Mouse (Mus musculus) heart, postnatal 4 days (tissue): ENCODE data around the gene Htra1. TPM values are rescaled to one million over a fixed set of nuclear protein-coding genes. Genes with fewer than 3 reads are reported as not detected.

Experiments used
- DNase-seq: peaks from one replicate; pipeline ENCODE4 v3.0.0; 2021
- total RNA-seq, 2 experiments: library from RNA; stranded (reverse); gene quantifications; 2 replicates each; pipeline ENCODE4 v1.2.3; 2021

Gene Htra1
- total RNA-seq, 2 experiments from 2014 or later: 125 to 139 TPM

GRCm38 (mm10) chr7:130967901-130968300 is 32.0 kb downstream of the Htra1 start:
- DNase-seq: no peak

- DNase-seq: peak; percentile 68
Measured at GRCm38 (mm10) chr7:130968537-130968936, 32.6 kb downstream of the Htra1 start.

DNA sequence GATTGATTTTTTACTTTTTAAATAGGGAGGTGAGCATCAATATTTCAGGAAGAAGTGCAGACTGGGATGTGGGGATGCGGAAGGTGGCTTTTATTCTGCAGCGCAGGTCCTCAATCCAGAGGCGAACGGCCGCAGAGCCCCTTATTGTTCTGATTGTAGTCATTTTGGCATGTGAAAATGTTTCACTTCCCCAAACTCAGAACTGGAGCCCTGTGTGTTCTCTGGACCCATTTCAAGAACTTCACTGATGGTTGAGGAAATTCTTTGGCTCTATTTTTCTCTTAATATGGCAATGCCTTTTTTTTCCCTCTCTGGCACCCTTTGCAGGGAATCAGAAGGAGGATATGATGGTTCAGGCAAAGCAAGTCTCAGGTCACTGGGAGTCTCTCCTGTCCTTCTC is 33.2 kb downstream of the Htra1 start:
- DNase-seq: no peak

DNA sequence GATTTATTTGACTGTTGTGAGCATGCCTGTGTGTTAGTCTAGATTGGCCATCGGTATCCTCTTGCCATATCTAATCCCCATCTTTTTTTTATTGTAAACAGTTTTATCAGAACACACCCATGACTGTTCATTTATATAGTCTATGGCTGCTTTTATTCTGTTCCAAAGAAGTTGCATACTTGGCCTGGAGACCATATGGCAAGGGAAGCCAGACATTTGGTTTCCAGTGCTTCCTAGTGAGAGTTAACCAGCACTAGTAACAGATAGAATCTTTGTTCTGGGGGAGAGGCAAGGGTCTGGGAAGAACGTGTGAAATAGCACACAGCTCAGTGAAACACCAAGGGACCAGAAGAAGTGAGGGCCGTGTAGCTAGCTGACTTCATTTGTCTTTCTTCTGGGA is 33.6 kb downstream of the Htra1 start:
- DNase-seq: no peak

DNA sequence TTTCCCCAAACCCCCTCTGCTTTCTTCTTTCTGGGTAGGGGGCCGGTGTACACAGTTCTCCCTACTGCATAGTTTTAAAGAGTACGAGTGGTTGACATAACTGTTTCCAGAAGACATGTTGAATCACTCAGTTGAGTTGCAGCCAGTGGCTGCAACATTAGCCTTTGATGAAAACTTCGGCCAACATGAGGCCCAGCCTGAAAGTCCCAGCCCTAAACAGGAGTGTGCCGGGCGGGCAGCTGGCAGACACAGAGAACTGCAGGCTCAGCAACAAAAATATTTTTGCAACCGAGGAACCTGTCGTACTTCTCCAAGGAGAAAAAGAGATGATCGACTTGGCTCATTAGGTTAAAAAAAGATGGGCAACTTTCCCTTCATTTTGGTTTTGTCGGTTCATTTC is 36.9 kb downstream of the Htra1 start:
- no peak for DNase-seq

DNA sequence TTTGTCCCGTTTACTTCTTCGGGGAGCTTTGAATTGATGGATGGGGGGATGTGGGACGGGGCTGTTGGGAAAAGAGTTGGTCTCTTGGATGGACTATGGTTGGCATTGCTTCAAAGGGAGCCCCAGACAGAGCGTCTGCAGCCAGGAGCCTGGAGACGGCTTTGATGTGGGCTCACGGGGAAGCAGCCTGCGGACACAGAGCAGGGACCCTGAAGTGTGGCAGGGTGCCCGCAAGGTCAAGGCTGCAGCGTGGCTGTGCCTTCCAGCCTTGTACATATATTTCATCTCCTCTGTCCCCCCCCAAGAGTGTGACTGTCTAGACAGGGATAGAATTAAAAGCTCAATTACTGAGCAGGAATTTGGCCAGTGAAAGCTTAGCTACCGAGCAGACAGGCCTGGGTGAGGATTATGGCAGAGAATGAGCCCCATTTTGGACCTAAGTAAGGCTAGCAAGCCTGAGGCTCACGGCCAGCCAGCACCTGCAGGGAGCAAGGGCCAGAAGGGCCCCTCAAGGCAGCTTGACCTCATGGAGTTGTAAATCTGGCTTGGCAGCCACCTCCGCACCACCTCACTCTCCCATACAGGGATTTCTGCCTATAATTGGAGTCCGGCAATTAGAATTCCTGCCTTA is 40.5 kb downstream of the Htra1 start:
- no peak for DNase-seq

- peak; percentile 97 for DNase-seq
Measured at GRCm38 (mm10) chr7:130977794-130978521, 42.0 kb downstream of the Htra1 start.

- DNase-seq: no peak
Measured at GRCm38 (mm10) chr7:130978545-130978944, 42.6 kb downstream of the Htra1 start.

- no peak for DNase-seq
Measured at GRCm38 (mm10) chr7:130980130-130980529, 44.2 kb downstream of the Htra1 start.

DNA sequence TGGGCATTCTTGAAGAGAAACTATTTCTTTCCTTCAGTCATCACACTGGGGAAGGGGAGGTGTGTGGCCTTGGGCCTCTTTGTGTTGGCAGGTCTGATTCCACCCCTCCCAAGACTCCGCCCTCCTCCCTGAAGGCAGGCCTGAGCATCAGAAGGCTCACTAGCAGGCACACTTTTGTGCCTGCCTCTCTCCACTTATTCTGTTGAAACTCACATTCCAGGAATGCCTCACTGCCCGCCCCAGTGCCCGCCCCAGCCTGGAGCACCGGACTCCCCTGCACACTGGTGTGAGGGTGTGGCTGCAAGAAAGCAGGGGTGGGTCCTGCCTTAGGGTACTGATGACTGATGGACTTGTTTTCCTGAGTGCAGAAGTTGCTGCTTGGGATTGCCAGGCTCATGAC is 46.5 kb downstream of the Htra1 start:
- peak; percentile 29 for DNase-seq

DNA sequence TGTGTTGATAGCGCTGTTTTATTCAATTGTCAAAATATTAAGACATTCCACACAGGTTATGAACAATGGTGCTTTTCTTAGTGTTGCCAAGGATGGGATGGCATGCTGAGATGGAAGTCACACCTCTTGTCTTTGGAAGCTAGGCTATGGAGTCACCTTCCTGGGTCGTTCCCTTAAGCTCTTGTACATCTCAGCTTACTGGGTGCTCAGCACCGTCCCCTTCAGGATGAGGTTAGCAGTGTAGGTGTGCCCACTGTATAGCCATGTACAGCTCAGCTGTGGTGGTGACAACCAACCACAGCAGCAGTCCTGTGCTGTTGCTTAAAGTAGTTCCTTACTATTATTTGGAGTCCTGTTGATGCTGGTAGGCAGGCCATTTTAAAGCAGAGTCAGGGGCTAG is 47.0 kb downstream of the Htra1 start:
- no peak for DNase-seq

GRCm38 (mm10) chr7:130984294-130984693 is 48.4 kb downstream of the Htra1 start:
- no peak for DNase-seq

- DNase-seq: no peak
Measured at GRCm38 (mm10) chr7:130985193-130985592, 49.3 kb downstream of the Htra1 start.

DNA sequence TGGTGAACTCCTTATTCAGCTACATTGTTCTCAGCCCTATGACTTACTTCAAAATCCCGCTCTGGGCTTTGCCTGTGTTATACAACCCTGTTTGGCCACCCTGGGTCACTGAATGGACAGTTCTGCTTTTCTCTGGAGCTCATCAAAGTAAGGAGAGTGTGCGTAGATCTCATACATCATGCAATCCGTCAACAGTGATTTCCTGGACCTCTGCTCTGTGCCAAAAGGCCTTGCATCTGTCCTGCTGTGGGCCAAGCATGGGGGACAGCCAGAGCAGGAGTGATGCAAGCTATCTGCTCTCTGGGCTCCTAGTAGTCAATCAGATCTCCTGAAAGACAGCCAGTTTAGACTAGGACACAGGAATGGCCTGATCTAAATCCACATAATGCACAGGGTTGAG is 49.8 kb downstream of the Htra1 start:
- no peak for DNase-seq

DNA sequence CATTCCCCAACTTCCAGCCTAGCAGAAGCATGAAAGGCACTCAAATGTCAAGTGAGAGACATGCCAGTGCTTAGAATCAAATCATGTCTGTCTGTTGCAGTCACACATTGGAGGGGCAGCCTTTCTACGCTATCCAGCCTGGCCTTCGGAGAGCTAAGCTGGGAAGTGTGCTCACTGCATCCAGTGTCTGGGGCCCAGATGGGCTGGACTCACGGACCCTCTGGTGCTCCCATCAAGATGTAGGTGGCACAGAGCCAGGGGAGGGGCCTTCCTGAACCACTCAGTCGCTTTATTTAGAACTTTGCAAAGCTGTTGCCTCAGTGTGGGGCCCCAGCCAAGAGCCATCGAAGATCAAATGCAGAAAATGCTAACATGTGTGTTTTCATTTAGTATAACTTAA is 52.2 kb downstream of the Htra1 start:
- DNase-seq: peak; percentile 69

GRCm38 (mm10) chr7:130989371-130989770 is 53.5 kb downstream of the Htra1 start:
- no peak for DNase-seq

DNA sequence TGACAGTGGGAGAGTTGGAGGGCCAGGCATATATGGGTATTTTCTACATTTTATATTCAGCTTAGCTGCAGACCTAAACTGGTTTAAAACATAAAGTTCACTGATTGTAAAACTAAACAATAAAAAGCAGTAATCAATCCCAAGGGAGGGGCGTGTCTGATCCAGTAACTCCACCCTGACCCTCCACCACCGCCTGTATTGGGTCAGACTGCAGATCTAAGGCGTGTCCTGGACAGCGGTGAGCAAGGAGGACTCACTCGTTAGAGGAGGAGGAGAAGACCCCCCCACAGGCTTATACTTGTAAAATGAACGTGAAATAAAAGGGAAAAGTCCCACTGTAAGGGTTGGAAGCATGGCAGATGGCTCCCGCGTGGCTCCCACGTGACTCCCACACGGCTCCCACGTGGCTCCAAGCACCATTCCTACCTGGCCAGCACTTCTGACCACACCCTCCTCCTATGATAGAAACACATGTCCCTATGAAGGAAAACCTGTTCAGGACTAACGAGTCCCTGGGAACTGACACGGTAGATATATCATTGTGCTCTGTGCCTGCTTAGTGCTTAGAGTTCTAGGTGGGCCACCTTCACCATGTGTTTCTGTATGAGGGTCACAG is 55.4 kb downstream of the Htra1 start:
- no peak for DNase-seq

GRCm38 (mm10) chr7:130993907-130994306 is 58.0 kb downstream of the Htra1 start:
- no peak for DNase-seq

GRCm38 (mm10) chr7:131001976-131002726 is 66.2 kb downstream of the Htra1 start:
- no peak for DNase-seq

GRCm38 (mm10) chr7:131004071-131004470 is 68.2 kb downstream of the Htra1 start:
- no peak for DNase-seq

GRCm38 (mm10) chr7:131007221-131007620 is 71.3 kb downstream of the Htra1 start:
- DNase-seq: no peak

GRCm38 (mm10) chr7:131009178-131009577 is 73.3 kb downstream of the Htra1 start:
- no peak for DNase-seq

GRCm38 (mm10) chr7:131011901-131012300 is 76.0 kb downstream of the Htra1 start:
- DNase-seq: no peak
